Mouse (Mus musculus) forebrain, embryonic 14.5 days (tissue): ENCODE data around the gene Sdk2. TPM values are rescaled to one million over a fixed set of nuclear protein-coding genes. Genes with fewer than 3 reads are reported as not detected.

Source experiments
- ATAC-seq: fragments of 200-750 bp; cut with Nextera tagmentation; 2 replicates; pipeline ENCODE4 v1.8.0; 2017; ENCODE audit warnings: mild to moderate bottlenecking, moderate library complexity
- DNase-seq: peaks from one replicate; pipeline ENCODE4 v3.0.0-alpha.2; 2015; ENCODE audit warnings: low spot score
- H3K27ac ChIP-seq: fragments of 300-500 bp; sonication (generic); 2 replicates; pipeline ENCODE4 v1.5.1; 2014; ENCODE audit warnings: low read depth, mild to moderate bottlenecking, control low read depth, low read length, moderate library complexity
- H3K27me3 ChIP-seq: fragments of 300-500 bp; sonication (generic); replicated peaks from 2 replicates; pipeline ENCODE4 v1.6.1; 2014; ENCODE audit warnings: low read length, control low read depth, mixed read lengths; ENCODE audit not compliant: control insufficient read depth, insufficient read depth
- H3K36me3 ChIP-seq: fragments of 300-500 bp; sonication (generic); 2 replicates; pipeline ENCODE4 v1.6.1; 2014; ENCODE audit warnings: low read length, control low read depth; ENCODE audit not compliant: control insufficient read depth, insufficient read depth
- H3K4me1 ChIP-seq: fragments of 300-500 bp; sonication (generic); 2 replicates; pipeline ENCODE4 v1.6.1; 2014; ENCODE audit warnings: antibody characterized with exemption, low read length, control low read depth; ENCODE audit not compliant: control insufficient read depth, insufficient read depth
- H3K4me2 ChIP-seq: fragments of 300-500 bp; sonication (generic); 2 replicates; pipeline ENCODE4 v1.6.1; 2014; ENCODE audit warnings: mild to moderate bottlenecking, control low read depth, low read length
- H3K4me3 ChIP-seq: fragments of 300-500 bp; sonication (generic); 2 replicates; pipeline ENCODE4 v1.5.1; 2014; ENCODE audit warnings: low read depth, low read length, control low read depth
- H3K9ac ChIP-seq: fragments of 300-500 bp; sonication (generic); 2 replicates; pipeline ENCODE4 v1.6.1; 2014; ENCODE audit warnings: mild to moderate bottlenecking, low read length, control low read depth, moderate library complexity
- H3K9me3 ChIP-seq: fragments of 300-500 bp; sonication (generic); replicated peaks from 2 replicates; pipeline ENCODE4 v1.6.1; 2016; ENCODE audit warnings: low read length, control low read depth, mixed read lengths; ENCODE audit not compliant: control insufficient read depth
- WGBS: fragments of 180-500 bp; shearing (Covaris S2); extraction: QIAGEN DNeasy Blood & Tissue Kit; methylation state at CpG from one replicate; pipeline ENCODE4 v1.1.7; 2014; 5-methylcytosine and 5-hydroxymethylcytosine counted together
- polyA plus RNA-seq: library from polyadenylated mRNA; unstranded; fragments of >200 nt; fragmentation: Nextera tagmentation; extraction: Ambion mirVana; gene quantifications from 2 replicates; pipeline ENCODE4 v1.2.1, GENCODE M21; 2014

Sdk2 gene
- polyA plus RNA-seq, 1 experiment from 2014 or later = 1.1 TPM

DNA sequence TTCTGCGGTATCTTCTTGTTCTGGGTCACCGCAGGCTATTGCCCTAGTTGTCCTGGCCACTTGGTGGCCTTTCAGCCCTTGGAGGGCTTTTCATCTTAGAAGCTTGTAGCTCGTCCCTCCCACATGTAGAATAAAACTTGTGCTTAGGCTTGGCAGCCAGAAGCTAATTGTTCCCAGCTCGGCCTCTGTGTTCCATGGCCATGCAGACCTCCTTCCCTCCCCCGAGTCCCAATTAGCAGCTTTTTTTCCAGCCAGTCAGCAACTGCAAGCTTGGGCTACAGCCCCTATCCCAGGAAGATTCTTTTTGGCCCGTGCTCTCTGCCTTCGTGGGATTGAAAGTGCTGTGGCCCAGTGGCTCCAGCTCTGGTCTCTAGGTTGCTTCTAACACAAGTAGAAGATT lies 217.5 kb downstream of the Sdk2 start:
- DNase-seq (no peak), ATAC-seq (no peak)
- no peaks in the 10 kb centered on the region for H3K9me3 ChIP-seq
- 0 out of 2 replicates have a peak, but pooled peaks cover 7% of the 10 kb centered on the region for H3K27me3 ChIP-seq
- no peak overlapping the region for H3K4me2 ChIP-seq
- no peak overlapping the region for H3K9ac ChIP-seq
- H3K27ac ChIP-seq = no peak overlapping the region
- H3K4me3 ChIP-seq = no peak overlapping the region
- no peaks in the 10 kb centered on the region for H3K4me1 ChIP-seq
- H3K36me3 ChIP-seq = no peaks in the 10 kb centered on the region
- WGBS = 35% methylated on average over 7 of the region's 7 CpGs

DNA sequence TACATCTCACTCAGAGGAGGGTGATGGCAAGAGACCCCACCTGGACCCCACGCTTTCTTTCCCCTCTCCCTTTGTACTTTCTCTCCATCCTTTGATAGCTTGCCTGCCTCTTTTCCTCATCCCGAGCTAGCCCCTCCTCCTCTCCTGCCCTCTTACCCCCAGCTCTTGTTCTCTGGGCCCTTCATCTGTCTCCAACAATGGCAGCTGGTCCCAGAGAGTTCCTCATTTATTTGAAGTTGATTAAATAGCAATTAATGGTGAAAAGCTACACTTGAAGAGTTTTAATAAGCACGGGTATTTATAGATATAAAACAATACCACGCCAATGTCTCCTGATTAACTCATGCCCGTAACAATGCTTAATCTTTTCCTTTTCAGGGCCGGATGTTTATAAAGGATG lies 222.9 kb downstream of the Sdk2 start:
- H3K36me3 ChIP-seq = no peaks in the 10 kb centered on the region
- DNase-seq = peak; percentile 61
- H3K27me3 ChIP-seq = 0 out of 2 replicates have a peak, but pooled peaks cover 7% of the 10 kb centered on the region
- H3K4me2 ChIP-seq = no peak overlapping the region
- WGBS = 8% methylated on average over 6 of the region's 6 CpGs
- H3K9ac ChIP-seq = no peak overlapping the region
- no peak overlapping the region for H3K27ac ChIP-seq
- H3K4me3 ChIP-seq = no peak overlapping the region
- peak; percentile 73 for ATAC-seq
- H3K9me3 ChIP-seq = no peaks in the 10 kb centered on the region
- no peaks in the 10 kb centered on the region for H3K4me1 ChIP-seq

DNA sequence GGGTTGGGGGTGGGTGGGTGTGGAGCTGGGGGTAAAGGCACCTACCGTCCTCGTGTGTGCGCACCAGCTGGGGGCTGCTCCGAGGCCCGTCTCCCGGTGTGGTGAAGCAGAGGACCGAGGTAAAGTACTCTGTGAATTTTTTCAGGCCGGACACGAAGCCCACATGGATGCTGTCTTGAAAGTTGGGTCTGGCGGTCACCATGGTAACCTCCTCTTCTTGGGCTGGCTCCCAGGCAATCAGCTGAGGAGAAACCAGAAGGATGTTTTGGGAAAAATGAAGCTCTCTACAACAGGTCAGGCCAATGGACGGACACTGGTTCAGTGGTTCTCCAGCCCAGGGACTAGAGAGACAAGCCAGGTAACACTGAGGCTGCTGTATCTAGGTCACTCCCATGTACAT lies 224.0 kb downstream of the Sdk2 start:
- ATAC-seq (no peak), DNase-seq (no peak)
- H3K4me2 ChIP-seq = no peak overlapping the region
- H3K9me3 ChIP-seq = no peaks in the 10 kb centered on the region
- H3K27me3 ChIP-seq = 0 out of 2 replicates have a peak, but pooled peaks cover 7% of the 10 kb centered on the region
- no peaks in the 10 kb centered on the region for H3K36me3 ChIP-seq
- H3K9ac ChIP-seq = no peak overlapping the region
- no peak overlapping the region for H3K27ac ChIP-seq
- no peak overlapping the region for H3K4me3 ChIP-seq
- H3K4me1 ChIP-seq = no peaks in the 10 kb centered on the region
- 93% methylated on average over 11 of the region's 11 CpGs for WGBS

DNA sequence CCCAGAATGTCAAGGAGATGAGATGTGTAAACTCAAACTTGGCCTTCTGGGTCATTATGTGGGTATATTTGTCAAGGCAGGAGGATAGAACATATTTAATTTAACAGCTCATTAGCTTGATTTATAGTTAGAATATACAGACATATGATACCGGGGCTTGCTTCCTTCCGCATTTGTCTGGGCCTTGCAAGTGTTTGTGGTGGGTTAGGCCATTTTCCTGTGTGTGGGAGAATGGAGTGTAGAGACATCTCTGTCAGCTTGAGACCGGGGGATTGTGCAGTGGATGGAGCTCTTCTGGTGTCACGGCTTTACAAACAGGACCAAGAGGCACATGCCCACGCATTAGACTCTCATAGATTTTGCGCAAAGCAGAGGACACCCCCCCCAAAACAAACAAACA lies 235.2 kb downstream of the Sdk2 start:
- Histone ChIP-seq H3K4me1 (peaks cover 7% of the 10 kb centered on the region), H3K9ac (no peak overlapping the region), H3K4me3 (no peak overlapping the region), H3K27ac (no peak overlapping the region), H3K4me2 (no peak overlapping the region), H3K9me3 (no peaks in the 10 kb centered on the region), H3K36me3 (no peaks in the 10 kb centered on the region), H3K27me3 (no peaks in the 10 kb centered on the region)
- no peak for DNase-seq
- 94% methylated on average over 6 of the region's 6 CpGs for WGBS
- ATAC-seq = no peak

DNA sequence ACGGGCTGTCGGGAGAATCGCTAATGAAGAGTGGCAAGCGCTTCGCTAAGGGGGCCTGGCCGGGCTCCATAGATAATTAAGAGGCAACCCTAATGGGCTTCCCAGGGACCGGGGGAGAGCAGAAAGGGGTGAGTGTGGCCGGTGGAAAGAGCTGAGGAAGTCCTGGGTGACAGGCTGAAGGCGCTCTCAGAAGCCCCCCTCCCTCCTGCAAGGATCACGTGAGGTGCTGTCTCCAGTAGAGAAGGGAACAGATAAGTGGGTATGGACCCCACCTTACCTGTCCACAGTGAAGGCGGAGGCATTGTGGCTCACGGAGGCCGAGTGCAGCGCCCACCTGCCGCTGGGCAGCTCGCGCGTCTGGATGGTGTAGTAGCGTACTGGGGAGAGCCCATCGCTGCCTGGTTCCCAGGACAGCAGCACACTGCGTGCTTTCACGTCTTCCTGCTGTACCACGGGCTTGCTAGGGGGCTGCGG lies 238.7 kb downstream of the Sdk2 start:
- no peaks in the 10 kb centered on the region for H3K27me3 ChIP-seq
- H3K27ac ChIP-seq = no peak overlapping the region
- H3K4me3 ChIP-seq = peak overlapping the region; percentile 18
- no peaks in the 10 kb centered on the region for H3K36me3 ChIP-seq
- peak overlapping the region; percentile 32; the same call in 1 of the 2 replicates for H3K9ac ChIP-seq
- DNase-seq (peak; percentile 78), ATAC-seq (peak; percentile 70)
- H3K4me1 ChIP-seq = peaks cover 10% of the 10 kb centered on the region
- WGBS = 15% methylated on average over 24 of the region's 24 CpGs
- H3K4me2 ChIP-seq = peak overlapping the region; percentile 53
- no peaks in the 10 kb centered on the region for H3K9me3 ChIP-seq

DNA sequence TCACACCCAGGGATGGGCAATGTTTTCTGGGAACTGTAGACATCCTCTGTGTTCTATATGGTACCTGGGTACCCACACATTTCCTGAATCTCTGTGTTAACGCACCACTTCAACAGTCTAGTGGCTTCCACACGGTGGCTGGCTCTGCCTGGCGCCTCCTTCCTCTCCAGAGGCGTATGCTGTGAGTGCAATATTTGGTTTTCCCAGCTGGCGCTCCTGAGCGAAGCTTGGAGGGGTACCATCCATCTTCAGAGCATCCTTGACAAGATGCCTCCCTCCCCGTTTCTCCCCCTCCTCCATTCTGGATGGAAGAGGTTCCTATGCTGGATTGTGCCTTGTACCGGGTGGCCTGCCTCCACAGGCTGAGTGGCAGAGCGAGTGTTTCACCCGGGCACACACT lies 246.8 kb downstream of the Sdk2 start:
- H3K4me1 ChIP-seq = no peaks in the 10 kb centered on the region
- no peak overlapping the region for H3K4me3 ChIP-seq
- H3K9me3 ChIP-seq = no peaks in the 10 kb centered on the region
- H3K9ac ChIP-seq = no peak overlapping the region
- no peak overlapping the region for H3K4me2 ChIP-seq
- no peaks in the 10 kb centered on the region for H3K36me3 ChIP-seq
- no peak overlapping the region for H3K27ac ChIP-seq
- ATAC-seq = no peak
- WGBS = 86% methylated on average over 10 of the region's 10 CpGs
- H3K27me3 ChIP-seq = no peaks in the 10 kb centered on the region
- no peak for DNase-seq

DNA sequence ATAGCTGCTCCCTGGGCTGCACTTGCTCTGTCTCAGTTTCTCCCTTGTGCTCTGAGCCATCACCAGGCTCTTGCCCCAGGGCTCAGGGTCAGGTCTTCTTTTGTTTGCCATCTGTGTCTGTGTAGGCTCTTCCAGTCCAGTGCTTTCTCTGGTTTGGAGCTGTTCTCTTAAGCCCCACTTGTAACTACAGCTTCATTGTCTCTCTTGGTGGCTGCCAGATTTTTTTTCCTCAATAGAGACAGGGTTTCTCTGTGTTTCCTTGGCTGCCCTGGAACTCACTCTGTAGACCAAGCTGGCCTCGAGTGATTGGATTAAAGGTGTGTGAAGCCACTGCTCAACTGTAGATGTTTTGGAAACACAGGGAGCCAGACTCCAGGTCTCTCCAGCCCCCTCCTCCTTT lies 247.8 kb downstream of the Sdk2 start:
- no peak overlapping the region for H3K9ac ChIP-seq
- H3K4me2 ChIP-seq = no peak overlapping the region
- DNase-seq (no peak), ATAC-seq (no peak)
- no peak overlapping the region for H3K4me3 ChIP-seq
- H3K36me3 ChIP-seq = no peaks in the 10 kb centered on the region
- no peaks in the 10 kb centered on the region for H3K9me3 ChIP-seq
- 19% methylated on average over 1 of the region's 1 CpGs for WGBS
- no peak overlapping the region for H3K27ac ChIP-seq
- no peaks in the 10 kb centered on the region for H3K4me1 ChIP-seq
- no peaks in the 10 kb centered on the region for H3K27me3 ChIP-seq

DNA sequence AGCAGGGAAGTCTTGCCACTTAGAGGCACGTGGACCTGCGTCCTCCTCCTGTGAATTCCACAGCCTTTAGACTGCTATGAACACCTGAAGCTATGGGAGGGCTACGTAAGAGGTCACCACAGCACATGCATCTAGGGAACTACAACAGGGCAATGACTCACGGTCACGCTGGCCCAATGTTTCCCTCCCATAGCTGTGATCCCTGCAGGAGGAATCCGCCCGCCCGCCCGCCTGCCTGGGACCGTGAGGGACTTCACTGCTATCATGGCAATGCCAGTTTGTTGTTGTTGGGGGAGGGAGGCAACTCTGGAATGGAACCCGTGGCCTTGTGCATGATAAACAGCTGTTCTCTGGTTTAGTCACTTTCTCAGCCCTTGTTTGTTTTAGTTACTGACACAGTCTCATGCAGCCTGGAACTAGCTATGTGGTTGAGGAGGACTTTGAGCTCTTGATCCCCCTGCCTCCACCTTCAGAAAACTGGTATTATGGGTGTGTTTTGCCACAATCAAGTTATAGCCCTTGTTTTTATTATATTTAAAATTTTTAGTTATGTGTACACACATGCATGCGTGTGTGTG lies 249.8 kb downstream of the Sdk2 start:
- no peak for ATAC-seq
- H3K27ac ChIP-seq = peak overlapping the region; percentile 60
- 77% methylated on average over 12 of the region's 12 CpGs for WGBS

DNA sequence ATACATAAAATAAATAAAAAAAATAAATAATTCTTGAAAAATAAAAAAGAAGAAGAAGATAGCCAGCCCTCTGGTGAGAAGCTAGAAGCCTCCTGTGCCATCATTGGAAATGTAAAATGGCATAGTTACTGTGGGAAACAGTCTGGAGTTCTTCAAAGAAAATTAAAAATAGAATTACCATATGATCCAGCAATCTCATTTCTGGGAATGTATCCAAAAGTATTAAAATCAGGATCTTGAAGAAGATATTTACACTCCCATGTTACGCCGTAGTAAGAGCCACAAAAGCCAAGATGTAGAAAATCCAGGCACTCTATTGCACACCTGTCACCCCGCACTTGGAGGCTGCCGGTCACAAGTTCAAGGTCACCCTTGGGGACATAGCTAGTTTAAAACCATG lies 250.4 kb downstream of the Sdk2 start:
- H3K27ac ChIP-seq = peak overlapping the region; percentile 60; the same call in 1 of the 2 replicates
- H3K4me3 ChIP-seq = no peak overlapping the region
- no peak overlapping the region for H3K9ac ChIP-seq
- DNase-seq (peak; percentile 72), ATAC-seq (no peak)
- H3K27me3 ChIP-seq = no peaks in the 10 kb centered on the region
- no peak overlapping the region for H3K4me2 ChIP-seq
- no peaks in the 10 kb centered on the region for H3K4me1 ChIP-seq
- H3K36me3 ChIP-seq = no peaks in the 10 kb centered on the region
- H3K9me3 ChIP-seq = no peaks in the 10 kb centered on the region
- WGBS = 84% methylated on average over 4 of the region's 4 CpGs

More for the DNA sequence above, 249.8 kb downstream of the Sdk2 start:
- H3K4me1 ChIP-seq = no peaks in the 10 kb centered on the region
- no peak for DNase-seq
- no peak overlapping the region for H3K4me2 ChIP-seq
- H3K9ac ChIP-seq = no peak overlapping the region
- no peak overlapping the region for H3K4me3 ChIP-seq
- no peaks in the 10 kb centered on the region for H3K9me3 ChIP-seq
- H3K27me3 ChIP-seq = no peaks in the 10 kb centered on the region
- no peaks in the 10 kb centered on the region for H3K36me3 ChIP-seq
